Mouse (Mus musculus): ENCODE measurements around the gene Chrm1.

DNA sequence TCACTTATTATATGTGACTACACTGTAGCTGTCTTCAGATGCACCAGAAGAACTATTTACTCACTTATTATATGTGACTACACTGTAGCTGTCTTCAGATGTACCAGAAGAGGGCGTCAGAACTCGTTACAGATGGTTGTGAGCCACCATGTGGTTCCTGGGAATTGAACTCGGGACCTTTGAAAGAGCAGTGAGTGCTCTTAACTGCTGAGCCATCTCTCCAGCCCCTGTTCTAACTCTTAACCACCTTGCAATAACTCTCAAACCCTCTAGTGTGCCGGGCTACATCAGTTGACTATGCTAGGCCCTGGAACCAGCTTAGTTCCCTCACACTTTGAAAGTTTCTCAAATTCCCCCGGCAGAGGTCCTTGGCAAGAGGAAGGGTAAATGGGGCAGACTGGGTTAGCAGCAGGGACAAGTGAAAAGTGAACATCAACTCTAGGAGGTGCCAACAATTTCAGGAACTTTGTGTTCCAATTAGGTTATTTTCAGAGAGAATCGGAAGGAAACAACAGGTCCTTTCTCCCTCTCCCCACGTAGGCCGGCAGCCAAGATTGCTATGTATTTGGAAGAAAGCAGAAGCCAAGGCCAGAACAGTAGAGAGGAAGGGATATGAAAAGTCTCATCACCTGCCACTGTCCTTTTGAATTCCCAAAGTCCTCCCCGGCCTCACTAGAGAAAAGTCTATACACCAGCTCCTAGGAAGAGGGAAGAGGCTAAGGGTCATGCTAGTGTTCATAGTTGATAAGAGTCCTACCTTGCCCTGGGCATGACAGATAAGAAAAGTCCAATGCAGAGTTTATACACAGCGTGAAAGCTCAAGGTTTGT lies 51.3 kb downstream of the Chrm1 start:
- TF ChIP-seq USF1 (IDR thresholded peaks at IDR 0.05; ENCODE audit: low read depth) (no peak), MYOD1 (IDR thresholded peaks at IDR 0.05; ENCODE audit: control insufficient read depth, insufficient read length, low read depth) (no peak), CTCF (IDR thresholded peaks at IDR 0.05; ENCODE audit: control insufficient read depth, insufficient read depth, insufficient read length) (no peak), MYOG (IDR thresholded peaks at IDR 0.05; ENCODE audit: control insufficient read depth, extremely low read depth, insufficient read length) (no peak), MAX (IDR thresholded peaks at IDR 0.05) (no peak), FOSL1 (IDR thresholded peaks at IDR 0.05; ENCODE audit: insufficient read depth, low read length, poor library complexity, severe bottlenecking) (no peak)
